Mouse (Mus musculus) heart, embryonic 16.5 days (tissue): ENCODE data around the gene 9330182L06Rik. TPM values are rescaled to one million over a fixed set of nuclear protein-coding genes. Genes with fewer than 3 reads are reported as not detected.

Experiments
- ATAC-seq: fragments of 200-750 bp; cut with Nextera tagmentation; replicated peaks from 2 replicates; pipeline ENCODE4 v1.8.0; 2017; ENCODE audit warnings: moderate number of reproducible peaks; ENCODE audit not compliant: insufficient read depth, low FRiP score; ENCODE audit errors: extremely low read depth
- H3K27ac ChIP-seq: fragments of 300-500 bp; sonication (generic); 2 replicates; pipeline ENCODE4 v1.5.1; 2014; ENCODE audit warnings: mild to moderate bottlenecking, low read length, control low read depth, moderate library complexity
- H3K27me3 ChIP-seq: fragments of 300-500 bp; sonication (generic); 2 replicates; pipeline ENCODE4 v1.6.1; 2014; ENCODE audit warnings: low read length, mixed read lengths; ENCODE audit not compliant: control insufficient read depth, insufficient read depth
- H3K36me3 ChIP-seq: fragments of 300-500 bp; sonication (generic); 2 replicates; pipeline ENCODE4 v1.6.1; 2014; ENCODE audit not compliant: control insufficient read depth, insufficient read depth
- H3K4me1 ChIP-seq: fragments of 300-500 bp; sonication (generic); 2 replicates; pipeline ENCODE4 v1.6.1; 2014; ENCODE audit warnings: low read length, mixed read lengths; ENCODE audit not compliant: control insufficient read depth, insufficient read depth
- H3K4me2 ChIP-seq: fragments of 300-500 bp; sonication (generic); 2 replicates; pipeline ENCODE4 v1.6.1; 2014; ENCODE audit warnings: low read depth, mild to moderate bottlenecking, control low read depth, low read length
- H3K4me3 ChIP-seq: fragments of 300-500 bp; sonication (generic); 2 replicates; pipeline ENCODE4 v1.5.1; 2014; ENCODE audit warnings: mild to moderate bottlenecking, control low read depth, low read length
- H3K9ac ChIP-seq: fragments of 300-500 bp; sonication (generic); 2 replicates; pipeline ENCODE4 v1.6.1; 2014; ENCODE audit warnings: low read length, control low read depth
- H3K9me3 ChIP-seq: fragments of 300-500 bp; sonication (generic); replicated peaks from 2 replicates; pipeline ENCODE4 v1.6.1; 2016; ENCODE audit warnings: low read length; ENCODE audit not compliant: control insufficient read depth
- WGBS: fragments of 180-500 bp; shearing (Covaris S2); extraction: QIAGEN DNeasy Blood & Tissue Kit; methylation state at CpG from one replicate; pipeline ENCODE4 v1.1.7; 2014; 5-methylcytosine and 5-hydroxymethylcytosine counted together
- polyA plus RNA-seq: library from polyadenylated mRNA; unstranded; fragments of >200 nt; fragmentation: Nextera tagmentation; extraction: Ambion mirVana; gene quantifications from 2 replicates; pipeline ENCODE4 v1.2.1, GENCODE M21; 2015

Gene 9330182L06Rik
- polyA plus RNA-seq = 1.1 and 1.3 TPM in 2 replicates

DNA sequence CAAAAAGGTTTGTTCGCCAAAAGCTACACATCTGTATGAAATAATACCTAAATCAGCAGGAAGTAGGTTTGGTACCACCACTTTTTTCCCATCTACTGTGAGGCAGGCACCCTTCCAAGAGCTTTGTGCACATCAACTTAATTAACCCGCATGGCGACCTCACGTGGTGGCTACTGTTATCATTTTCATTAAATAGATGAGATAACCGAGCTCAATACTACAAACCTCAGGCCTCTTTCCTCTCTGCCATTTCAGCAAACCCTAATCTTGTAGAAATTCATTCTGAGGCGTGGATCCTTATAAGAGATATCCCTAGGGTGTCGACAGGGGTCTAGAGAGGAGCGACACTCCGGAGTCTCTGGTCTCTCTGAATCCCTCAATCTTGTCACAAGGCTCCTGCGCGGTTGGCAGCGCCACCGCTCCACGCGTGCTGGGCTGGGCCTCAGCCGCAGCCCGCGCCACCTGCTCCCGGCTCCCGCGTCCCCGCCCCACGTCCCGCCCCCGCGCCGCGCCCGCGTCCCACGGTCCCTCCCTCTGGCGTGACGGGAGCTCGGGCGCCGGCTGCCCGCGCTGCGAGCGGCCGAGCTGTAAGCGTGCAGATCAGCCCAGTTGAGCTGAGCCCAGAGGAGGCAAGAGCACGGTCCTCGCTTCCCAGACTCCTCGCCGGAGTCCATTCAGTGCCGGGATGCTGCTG is at the start of gene 9330182L06Rik:
Gene 9330182L06Rik, plus strand, starts transcription at position 533 of the 694 bp plus-strand sequence.
- H3K9ac ChIP-seq = peak within 1 kb of the TSS; percentile 70
- peak; percentile 87 for ATAC-seq
- H3K4me2 ChIP-seq = peak within 1 kb of the TSS; percentile 94
- peaks cover 8% of the 10 kb centered on the region for H3K27me3 ChIP-seq
- WGBS = under 1% methylated on average over 47 of the region's 47 CpGs
- peak within 1 kb of the TSS; percentile 70 for H3K4me3 ChIP-seq
- peaks cover 4% of the 10 kb centered on the region; the same call in 1 of the 2 replicates for H3K4me1 ChIP-seq
- H3K27ac ChIP-seq = no peak within 1 kb of the TSS
- H3K9me3 ChIP-seq = no peaks in the 10 kb centered on the region
- H3K36me3 ChIP-seq = no peaks in the 10 kb centered on the region

GRCm38 (mm10) chr5:9227456-9228008 is 38.4 kb upstream of the 9330182L06Rik start:
- no peaks in the 10 kb centered on the region for H3K9me3 ChIP-seq
- no peak overlapping the region for H3K4me3 ChIP-seq
- ATAC-seq = no peak
- no peak overlapping the region for H3K4me2 ChIP-seq
- H3K27ac ChIP-seq = no peak overlapping the region
- H3K4me1 ChIP-seq = no peaks in the 10 kb centered on the region
- 75% methylated on average over 4 of the region's 4 CpGs for WGBS
- no peak overlapping the region for H3K9ac ChIP-seq
- H3K36me3 ChIP-seq = no peaks in the 10 kb centered on the region
- no peaks in the 10 kb centered on the region for H3K27me3 ChIP-seq

GRCm38 (mm10) chr5:9264361-9264760 is 1.6 kb upstream of the 9330182L06Rik start:
- Histone ChIP-seq H3K4me1 (peaks cover 4% of the 10 kb centered on the region; the same call in 1 of the 2 replicates), H3K27me3 (peaks cover 8% of the 10 kb centered on the region), H3K27ac (no peak overlapping the region), H3K4me3 (no peak overlapping the region), H3K36me3 (no peaks in the 10 kb centered on the region), H3K9me3 (no peaks in the 10 kb centered on the region), H3K4me2 (no peak overlapping the region), H3K9ac (no peak overlapping the region)
- WGBS = 64% methylated on average over 4 of the region's 4 CpGs
- ATAC-seq = no peak

- H3K27ac ChIP-seq = no peak overlapping the region
- ATAC-seq = peak; percentile 67
- H3K9me3 ChIP-seq = 0 out of 2 replicates have a peak, but pooled peaks cover 2% of the 10 kb centered on the region
- peaks cover 8% of the 10 kb centered on the region for H3K27me3 ChIP-seq
- H3K9ac ChIP-seq = peak overlapping the region; percentile 70
- no peaks in the 10 kb centered on the region for H3K36me3 ChIP-seq
- H3K4me3 ChIP-seq = peak overlapping the region; percentile 70
- H3K4me1 ChIP-seq = peaks cover 4% of the 10 kb centered on the region; the same call in 1 of the 2 replicates
- peak overlapping the region; percentile 94 for H3K4me2 ChIP-seq
- WGBS = 1% methylated on average over 30 of the region's 30 CpGs
These were observed 484 bp downstream of the 9330182L06Rik start for GRCm38 (mm10) chr5:9266280-9266923.

- Histone ChIP-seq H3K36me3 (no peaks in the 10 kb centered on the region), H3K27ac (no peak overlapping the region), H3K4me3 (no peak overlapping the region), H3K27me3 (peaks cover 6% of the 10 kb centered on the region), H3K9me3 (0 out of 2 replicates have a peak, but pooled peaks cover 2% of the 10 kb centered on the region), H3K4me1 (peaks cover 4% of the 10 kb centered on the region; the same call in 1 of the 2 replicates), H3K4me2 (no peak overlapping the region), H3K9ac (no peak overlapping the region)
- 81% methylated on average over 3 of the region's 3 CpGs for WGBS
- ATAC-seq = no peak
These were observed 3.7 kb downstream of the 9330182L06Rik start for GRCm38 (mm10) chr5:9269666-9270065.

GRCm38 (mm10) chr5:9272976-9273375 is 7.1 kb downstream of the 9330182L06Rik start:
- H3K9me3 ChIP-seq = 0 out of 2 replicates have a peak, but pooled peaks cover 2% of the 10 kb centered on the region
- H3K4me1 ChIP-seq = no peaks in the 10 kb centered on the region
- ATAC-seq = no peak
- H3K4me3 ChIP-seq = no peak overlapping the region
- no peak overlapping the region for H3K27ac ChIP-seq
- H3K27me3 ChIP-seq = no peaks in the 10 kb centered on the region
- H3K36me3 ChIP-seq = no peaks in the 10 kb centered on the region
- H3K9ac ChIP-seq = no peak overlapping the region
- no peak overlapping the region for H3K4me2 ChIP-seq
- 73% methylated on average over 3 of the region's 3 CpGs for WGBS

DNA sequence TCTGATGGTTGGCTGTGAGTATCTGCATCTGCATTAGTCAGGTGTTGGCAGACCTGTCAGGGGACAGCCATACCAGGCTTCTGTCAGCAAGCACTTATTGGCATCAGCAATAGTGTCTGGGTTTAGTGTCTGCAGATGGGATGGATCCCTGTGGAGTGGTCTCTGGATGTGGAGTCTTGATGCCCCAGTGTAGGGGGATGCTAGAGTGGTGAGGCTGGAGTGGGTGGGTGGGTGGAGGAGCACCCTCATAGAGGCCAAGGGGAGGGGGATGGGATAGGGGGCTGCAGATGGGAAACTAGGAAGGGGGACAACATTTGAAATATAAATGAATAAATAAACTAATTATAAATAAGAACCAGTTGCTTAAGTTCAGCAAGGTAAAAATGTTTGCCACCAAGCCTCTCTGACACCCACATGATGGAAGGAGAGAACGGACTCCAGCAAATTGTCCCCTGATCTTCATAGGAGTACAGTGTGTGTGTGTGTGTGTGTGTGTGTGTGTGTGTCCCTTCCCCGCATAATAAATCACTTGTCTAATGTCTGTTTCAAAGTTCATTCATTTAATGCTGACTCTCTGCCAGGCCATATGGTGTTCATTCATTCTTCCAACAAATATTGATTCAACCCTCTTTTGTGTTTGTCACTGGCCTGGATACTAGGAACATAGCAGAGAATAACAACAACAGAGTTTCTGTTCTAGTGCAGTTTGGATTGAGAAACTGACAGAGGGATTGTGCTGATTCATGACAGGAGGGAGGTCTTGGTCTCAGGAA is 30.0 kb downstream of the 9330182L06Rik start:
- no peak overlapping the region for H3K27ac ChIP-seq
- no peaks in the 10 kb centered on the region for H3K9me3 ChIP-seq
- 93% methylated on average over 2 of the region's 2 CpGs for WGBS
- no peaks in the 10 kb centered on the region for H3K27me3 ChIP-seq
- H3K36me3 ChIP-seq = no peaks in the 10 kb centered on the region
- H3K4me2 ChIP-seq = no peak overlapping the region
- H3K9ac ChIP-seq = no peak overlapping the region
- no peaks in the 10 kb centered on the region for H3K4me1 ChIP-seq
- ATAC-seq = no peak
- no peak overlapping the region for H3K4me3 ChIP-seq

DNA sequence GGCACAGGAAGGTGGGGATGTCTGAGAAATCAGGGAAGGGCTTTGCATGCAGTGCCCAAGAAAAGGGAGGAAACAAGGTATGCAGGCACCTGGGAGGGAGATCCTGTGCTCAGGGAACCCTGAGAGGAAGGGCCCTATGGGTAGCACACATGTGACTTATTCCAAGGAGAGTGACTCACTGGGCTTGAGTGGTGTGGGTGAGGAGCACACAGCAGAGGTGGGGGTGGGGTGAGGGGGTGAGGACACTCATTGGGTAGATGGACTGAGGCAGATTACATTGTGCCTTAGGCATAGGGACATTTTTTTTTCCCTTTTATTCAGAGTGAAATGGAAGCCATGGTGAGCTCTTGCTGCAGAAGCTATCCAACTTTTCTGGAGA is 30.6 kb downstream of the 9330182L06Rik start:
- H3K36me3 ChIP-seq = no peaks in the 10 kb centered on the region
- no peak overlapping the region for H3K4me2 ChIP-seq
- H3K9me3 ChIP-seq = no peaks in the 10 kb centered on the region
- H3K4me1 ChIP-seq = no peaks in the 10 kb centered on the region
- H3K27ac ChIP-seq = no peak overlapping the region
- no peaks in the 10 kb centered on the region for H3K27me3 ChIP-seq
- no peak overlapping the region for H3K4me3 ChIP-seq
- no peak for ATAC-seq
- H3K9ac ChIP-seq = no peak overlapping the region
